Mouse (Mus musculus) stomach, embryonic 14.5 days (tissue): ENCODE measurements around the gene Mrps10. TPM values are rescaled to one million over a fixed set of nuclear protein-coding genes. Genes with fewer than 3 reads are reported as not detected.
"Not testable (repeated sequence)": the region's sequence is repeated elsewhere in the genome, so short reads cannot be mapped to it uniquely, and the experiment has no call there.

Experiments used
- ATAC-seq: fragments of 200-750 bp; cut with Nextera tagmentation; 2 replicates; pipeline ENCODE4 v1.8.0; 2017; ENCODE audit warnings: low read depth, moderate TSS enrichment; ENCODE audit not compliant: insufficient number of reproducible peaks, insufficient read depth, low FRiP score
- H3K27ac ChIP-seq: fragments of 300-500 bp; sonication (generic); 2 replicates; pipeline ENCODE4 v1.5.1; 2014; ENCODE audit warnings: mild to moderate bottlenecking, low read length, moderate library complexity, mixed read lengths
- H3K27me3 ChIP-seq: fragments of 300-500 bp; sonication (generic); 2 replicates; pipeline ENCODE4 v1.6.1; 2014; ENCODE audit warnings: low read length, control low read depth, mixed read lengths; ENCODE audit not compliant: control insufficient read depth, insufficient read depth
- H3K36me3 ChIP-seq: fragments of 300-500 bp; sonication (generic); 2 replicates; pipeline ENCODE4 v1.6.1; 2014; ENCODE audit warnings: mild to moderate bottlenecking, control low read depth, low read length, moderate library complexity, mixed read lengths; ENCODE audit not compliant: control insufficient read depth, insufficient read depth
- H3K4me1 ChIP-seq: fragments of 300-500 bp; sonication (generic); 2 replicates; pipeline ENCODE4 v1.6.1; 2014; ENCODE audit warnings: low read length, control low read depth, mixed read lengths; ENCODE audit not compliant: control insufficient read depth, insufficient read depth
- H3K4me2 ChIP-seq: fragments of 300-500 bp; sonication (generic); replicated peaks from 2 replicates; pipeline ENCODE4 v1.6.1; 2014; ENCODE audit warnings: low read depth, low read length, control low read depth
- H3K4me3 ChIP-seq: fragments of 300-500 bp; sonication (generic); 2 replicates; pipeline ENCODE4 v1.5.1; 2014; ENCODE audit warnings: low read depth, low read length, control low read depth
- H3K9ac ChIP-seq: fragments of 300-500 bp; sonication (generic); replicated peaks from 2 replicates; pipeline ENCODE4 v1.6.1; 2014; ENCODE audit warnings: low read depth, mild to moderate bottlenecking, control low read depth, low read length, moderate library complexity, mixed read lengths
- H3K9me3 ChIP-seq: fragments of 300-500 bp; sonication (generic); 2 replicates; pipeline ENCODE4 v1.6.1; 2016; ENCODE audit warnings: low read depth, low read length, control low read depth; ENCODE audit not compliant: control insufficient read depth
- WGBS: fragments of 180-500 bp; shearing (Covaris S2); extraction: QIAGEN DNeasy Blood & Tissue Kit; methylation state at CpG from one replicate; pipeline ENCODE4 v1.1.7; 2014; 5-methylcytosine and 5-hydroxymethylcytosine counted together
- polyA plus RNA-seq: library from polyadenylated mRNA; unstranded; fragments of >200 nt; fragmentation: Nextera tagmentation; extraction: Ambion mirVana; gene quantifications from 2 replicates; pipeline ENCODE4 v1.2.1, GENCODE M21; 2014

The Mrps10 gene
- polyA plus RNA-seq, 1 experiment from 2014 or later, result 70.3 TPM

GRCm38 (mm10) chr17:47420195-47420594 lies 51.5 kb downstream of the Mrps10 start:
- no peak for ATAC-seq
- H3K9me3 ChIP-seq, result no peaks in the 10 kb centered on the region

GRCm38 (mm10) chr17:47421566-47421965 lies 52.9 kb downstream of the Mrps10 start:
- Histone ChIP-seq H3K4me2 (no peak overlapping the region), H3K4me1 (no peaks in the 10 kb centered on the region), H3K36me3 (no peaks in the 10 kb centered on the region), H3K9me3 (no peaks in the 10 kb centered on the region), H3K27me3 (no peaks in the 10 kb centered on the region), H3K4me3 (no peak overlapping the region), H3K27ac (no peak overlapping the region), H3K9ac (no peak overlapping the region)
- 80% methylated on average over 3 of the region's 3 CpGs for WGBS
- ATAC-seq, result no peak

More at GRCm38 (mm10) chr17:47420195-47420594, 51.5 kb downstream of the Mrps10 start:
- H3K27ac ChIP-seq, result no peak overlapping the region
- H3K4me3 ChIP-seq, result no peak overlapping the region
- no peaks in the 10 kb centered on the region for H3K27me3 ChIP-seq
- WGBS, result 60% methylated on average over 2 of the region's 2 CpGs
- no peak overlapping the region for H3K9ac ChIP-seq
- H3K4me2 ChIP-seq, result no peak overlapping the region
- no peaks in the 10 kb centered on the region for H3K4me1 ChIP-seq
- no peaks in the 10 kb centered on the region for H3K36me3 ChIP-seq

GRCm38 (mm10) chr17:47422616-47423015 lies 53.9 kb downstream of the Mrps10 start:
- not testable (repeated sequence) for H3K4me3 ChIP-seq, H3K27me3 ChIP-seq, H3K4me2 ChIP-seq, H3K27ac ChIP-seq, H3K4me1 ChIP-seq, H3K9ac ChIP-seq, H3K36me3 ChIP-seq, H3K9me3 ChIP-seq, ATAC-seq
- 100% methylated on average over 1 of the region's 1 CpGs for WGBS

GRCm38 (mm10) chr17:47424186-47424585 lies 55.5 kb downstream of the Mrps10 start:
- Histone ChIP-seq H3K4me3 (no peak overlapping the region), H3K27me3 (no peaks in the 10 kb centered on the region), H3K4me1 (peaks cover 8% of the 10 kb centered on the region; the same call in 1 of the 2 replicates), H3K9me3 (no peaks in the 10 kb centered on the region), H3K4me2 (no peak overlapping the region), H3K27ac (no peak overlapping the region), H3K9ac (no peak overlapping the region), H3K36me3 (no peaks in the 10 kb centered on the region)
- WGBS, result 62% methylated on average over 6 of the region's 6 CpGs
- no peak for ATAC-seq

- Histone ChIP-seq H3K4me2 (no peak overlapping the region), H3K27ac (no peak overlapping the region), H3K27me3 (no peaks in the 10 kb centered on the region), H3K9ac (no peak overlapping the region), H3K4me3 (no peak overlapping the region), H3K9me3 (no peaks in the 10 kb centered on the region), H3K36me3 (no peaks in the 10 kb centered on the region), H3K4me1 (peaks cover 9% of the 10 kb centered on the region; the same call in 1 of the 2 replicates)
- whole genome bisulfite sequencing, result 69% methylated on average over 6 of the region's 6 CpGs
- no peak for ATAC-seq
Measured at GRCm38 (mm10) chr17:47427316-47427715, 58.6 kb downstream of the Mrps10 start.

- no peak overlapping the region for H3K4me2 ChIP-seq
- H3K4me1 ChIP-seq, result peaks cover 9% of the 10 kb centered on the region; the same call in 1 of the 2 replicates
- H3K9ac ChIP-seq, result no peak overlapping the region
- no peaks in the 10 kb centered on the region for H3K9me3 ChIP-seq
- H3K36me3 ChIP-seq, result no peaks in the 10 kb centered on the region
- no peak overlapping the region for H3K4me3 ChIP-seq
- H3K27me3 ChIP-seq, result no peaks in the 10 kb centered on the region
- no peak overlapping the region for H3K27ac ChIP-seq
- WGBS, result 9% methylated on average over 8 of the region's 8 CpGs
- ATAC-seq, result peak; percentile 72
Measured at GRCm38 (mm10) chr17:47428831-47429304, 60.2 kb downstream of the Mrps10 start.

- H3K4me1 ChIP-seq, result peaks cover 9% of the 10 kb centered on the region; the same call in 1 of the 2 replicates
- WGBS, result 75% methylated on average over 5 of the region's 5 CpGs
- ATAC-seq, result no peak
Measured at GRCm38 (mm10) chr17:47430815-47431214, 62.1 kb downstream of the Mrps10 start.

More at GRCm38 (mm10) chr17:47430815-47431214, 62.1 kb downstream of the Mrps10 start:
- H3K36me3 ChIP-seq, result no peaks in the 10 kb centered on the region
- H3K27me3 ChIP-seq, result no peaks in the 10 kb centered on the region
- no peak overlapping the region for H3K27ac ChIP-seq
- H3K9me3 ChIP-seq, result no peaks in the 10 kb centered on the region
- H3K4me3 ChIP-seq, result no peak overlapping the region
- no peak overlapping the region for H3K9ac ChIP-seq
- no peak overlapping the region for H3K4me2 ChIP-seq
